Mouse (Mus musculus) MN1 (cell line): ENCODE results near the gene Iglon5.

Source experiments
- DNase-seq: peaks from one replicate; pipeline ENCODE4 v3.0.0-alpha.2; 2016; ENCODE audit warnings: low spot score

Iglon5 gene

DNA sequence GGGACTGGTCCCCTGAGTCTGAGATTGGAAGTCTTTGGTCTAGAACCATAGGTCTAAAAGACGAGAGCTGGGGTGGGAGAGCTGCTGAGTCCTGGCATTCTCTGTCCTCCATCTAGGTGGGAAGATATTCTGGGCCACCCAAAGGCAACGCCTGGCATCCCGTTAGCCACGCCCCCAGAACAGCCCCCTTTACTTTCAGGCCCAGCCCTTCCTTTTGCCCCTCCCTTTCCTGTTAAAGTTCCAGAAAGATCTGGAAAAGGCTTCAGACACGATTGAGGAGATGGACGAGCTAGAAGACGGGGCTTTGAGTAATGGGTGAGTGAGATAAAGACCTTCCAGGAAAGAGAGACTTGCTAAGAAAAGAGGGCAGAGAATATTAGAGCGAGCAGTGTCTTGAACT is 62.5 kb downstream of the Iglon5 start, which contains the start of gene Lim2:
Gene Lim2, plus strand, starts transcription at position 265 of the 400 bp plus-strand sequence.
- no peak for DNase-seq

DNA sequence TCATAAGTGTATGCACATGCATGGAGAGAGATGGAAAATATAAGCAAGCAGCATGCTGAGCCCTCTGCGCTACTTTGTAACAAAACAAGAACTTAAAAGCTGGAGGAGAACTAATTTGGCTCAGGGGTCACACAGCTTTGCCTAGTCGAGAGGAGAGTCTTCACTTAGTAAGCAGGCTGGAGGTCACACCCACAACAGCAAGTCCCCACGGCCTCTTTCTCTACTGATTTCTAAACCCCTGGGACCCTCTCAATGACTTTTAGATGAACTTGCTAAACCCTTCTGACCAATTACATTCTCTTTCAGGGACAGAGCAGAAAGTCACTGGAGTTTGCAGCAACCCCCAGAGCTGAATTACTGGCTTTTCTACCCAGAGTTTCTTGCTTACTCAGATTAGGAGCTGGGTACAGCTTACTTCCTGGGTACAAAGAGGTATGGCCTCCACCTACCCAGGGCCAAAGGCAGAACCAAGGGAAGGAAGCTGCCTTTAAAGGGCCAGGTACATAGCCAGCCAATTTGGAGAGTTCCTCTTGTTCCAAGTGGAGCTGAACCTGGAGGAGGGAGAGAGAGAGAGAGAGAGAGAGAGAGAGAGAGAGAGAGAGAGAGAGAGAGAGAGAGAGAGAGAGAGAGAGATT is 65.8 kb downstream of the Iglon5 start:
- no peak for DNase-seq

DNA sequence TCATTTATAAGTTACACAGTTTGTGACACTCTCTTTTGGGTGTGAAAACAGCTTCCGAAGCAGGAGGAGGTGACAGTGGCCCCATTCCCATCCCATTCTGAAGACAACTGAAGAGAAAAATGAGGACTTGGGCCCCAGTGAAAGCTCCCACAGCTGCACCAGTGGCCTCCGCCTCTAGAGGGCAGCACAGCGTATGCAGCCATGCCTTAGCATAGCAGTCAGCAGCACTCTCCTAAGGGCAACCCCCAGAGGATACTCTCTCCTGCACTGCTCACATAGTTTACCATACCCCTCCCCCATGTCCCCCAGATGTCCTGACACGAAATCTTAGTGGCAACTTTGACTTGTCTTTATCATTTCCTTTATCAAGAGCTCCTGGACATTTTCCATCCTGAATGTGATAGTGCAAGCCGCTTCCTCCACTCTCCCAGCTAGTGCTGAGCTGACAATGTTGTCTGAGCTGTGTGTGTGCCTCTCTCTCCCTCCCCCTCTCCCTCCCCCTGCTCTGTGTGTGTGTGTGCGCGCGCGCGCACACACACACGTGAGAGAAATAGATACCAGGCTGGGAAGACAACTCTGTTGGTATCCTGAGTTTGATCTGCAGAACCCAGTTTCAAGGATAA is 66.8 kb downstream of the Iglon5 start:
- DNase-seq: peak; percentile 67
